Mouse (Mus musculus) kidney, adult 18-20 months (tissue): ENCODE measurements around the gene Cnih1.
"Not testable (repeated sequence)": the region's sequence is repeated elsewhere in the genome, so short reads cannot be mapped to it uniquely, and the experiment has no call there.

Experiments
- DNase-seq: peaks from one replicate; pipeline ENCODE4 v3.0.0; 2021

Cnih1 gene

GRCm38 (mm10) chr14:46787787-46788504 is at the start of gene Cnih1:
Gene Cnih1, minus strand, starts transcription at chr14:46788411.
- peak; percentile 91 for DNase-seq

GRCm38 (mm10) chr14:46832354-46833272 is 44.4 kb upstream of the Cnih1 start:
- peak; percentile 13 for DNase-seq

GRCm38 (mm10) chr14:46831837-46832333 is 43.7 kb upstream of the Cnih1 start, which contains the start of gene Cgrrf1:
Gene Cgrrf1, plus strand, starts transcription at chr14:46832125.
- peak; percentile 97 for DNase-seq

GRCm38 (mm10) chr14:46831295-46831694 is 43.1 kb upstream of the Cnih1 start:
- DNase-seq = no peak

GRCm38 (mm10) chr14:46827430-46827829 is 39.2 kb upstream of the Cnih1 start:
- no peak for DNase-seq

GRCm38 (mm10) chr14:46823996-46824395 is 35.8 kb upstream of the Cnih1 start:
- DNase-seq = no peak

- DNase-seq = peak; percentile 97
Measured at GRCm38 (mm10) chr14:46821873-46822716, 33.9 kb upstream of the Cnih1 start, which contains the start of gene Gmfb. Gene Gmfb, minus strand, starts transcription at chr14:46822242.

- DNase-seq = peak; percentile 62
Measured at GRCm38 (mm10) chr14:46821271-46821872, 33.2 kb upstream of the Cnih1 start.

- not testable (repeated sequence) for DNase-seq
Measured at GRCm38 (mm10) chr14:46819961-46820360, 31.8 kb upstream of the Cnih1 start.

- no peak for DNase-seq
Measured at GRCm38 (mm10) chr14:46818743-46819142, 30.5 kb upstream of the Cnih1 start.

GRCm38 (mm10) chr14:46816916-46817622 is 28.9 kb upstream of the Cnih1 start:
- no peak for DNase-seq

- no peak for DNase-seq
Measured at GRCm38 (mm10) chr14:46815640-46816039, 27.4 kb upstream of the Cnih1 start.

GRCm38 (mm10) chr14:46807927-46808326 is 19.7 kb upstream of the Cnih1 start:
- no peak for DNase-seq

GRCm38 (mm10) chr14:46806186-46806585 is 18.0 kb upstream of the Cnih1 start:
- no peak for DNase-seq

GRCm38 (mm10) chr14:46803791-46804190 is 15.6 kb upstream of the Cnih1 start:
- DNase-seq = no peak

GRCm38 (mm10) chr14:46803259-46803658 is 15.0 kb upstream of the Cnih1 start:
- no peak for DNase-seq

GRCm38 (mm10) chr14:46800684-46801345 is 12.6 kb upstream of the Cnih1 start:
- DNase-seq = no peak

- no peak for DNase-seq
Measured at GRCm38 (mm10) chr14:46794157-46794556, 5.9 kb upstream of the Cnih1 start.

GRCm38 (mm10) chr14:46790723-46791122 is 2.5 kb upstream of the Cnih1 start:
- no peak for DNase-seq

- no peak for DNase-seq
Measured at GRCm38 (mm10) chr14:46790303-46790702, 2.1 kb upstream of the Cnih1 start.

- peak; percentile 19 for DNase-seq
Measured at GRCm38 (mm10) chr14:46788505-46788901, 292 bp upstream of the Cnih1 start.
